ENCODE assay signal across 9 mouse cellular contexts in genomic region chrX:113867835-113868495, GRCm38 (mm10).
A peak's percentile ranks its signal among the peaks of the same experiment; 100 is the strongest.
DNase-seq lines count a peak whose midpoint lies in the region; ATAC-seq lines count a peak whose summit lies in the region.
"Had no signal": no experiment of that assay in that cellular context is flagged by ENCODE, and none has a peak within 500 bp of the region (broad histone marks: within the 10 kb centered on the region; RNA-seq: fewer than 3 reads in every experiment).

No protein-coding gene starts in this region.

- WGBS in liver, embryonic 16.5 days (ENCODE audit: insufficient replicate concordance): 17% methylated on average over 2 of the region's 2 CpGs
- 47% methylated on average over 2 of the region's 2 CpGs for WGBS in liver, embryonic 11.5 days

- H3K27me3 ChIP-seq in liver, embryonic 16.5 days (ENCODE audit: control insufficient read depth, insufficient read depth, low read depth, low read length): no peaks in the 10 kb centered on the region
- no peaks in the 10 kb centered on the region for H3K27me3 ChIP-seq in liver, embryonic 11.5 days (replicated peaks; ENCODE audit: control insufficient read depth, insufficient read depth, low read length)
- H3K27me3 ChIP-seq: neural tube, embryonic 12.5 days had no signal

- H3K9ac ChIP-seq in liver, embryonic 16.5 days (ENCODE audit: low read depth, low read length): no peak overlapping the region
- H3K9ac ChIP-seq in liver, embryonic 11.5 days (ENCODE audit: low read depth, low read length): no peak overlapping the region
- H3K9ac ChIP-seq: neural tube, embryonic 12.5 days had no signal

- no peaks in the 10 kb centered on the region for H3K4me1 ChIP-seq in liver, embryonic 16.5 days (ENCODE audit: control insufficient read depth, low read depth, low read length)
- H3K4me1 ChIP-seq in liver, embryonic 11.5 days (replicated peaks; ENCODE audit: control insufficient read depth, insufficient read depth, low read length): no peaks in the 10 kb centered on the region
- H3K4me1 ChIP-seq: neural tube, embryonic 12.5 days had no signal

- intact Hi-C loops in gastrocnemius, postnatal 14 days (cut with DNase I; ENCODE audit: low total_unique reads): no loop called here

- H3K27ac ChIP-seq in liver, embryonic 16.5 days (ENCODE audit: low read length): no peak overlapping the region
- no peak overlapping the region for H3K27ac ChIP-seq in liver, embryonic 11.5 days (ENCODE audit: low read depth, low read length)
- H3K27ac ChIP-seq: neural tube, embryonic 12.5 days had no signal

- H3K4me2 ChIP-seq in liver, embryonic 16.5 days (ENCODE audit: low read depth, low read length): no peak overlapping the region
- H3K4me2 ChIP-seq in liver, embryonic 11.5 days: no peak overlapping the region
- H3K4me2 ChIP-seq: neural tube, embryonic 12.5 days had no signal

- no peaks in the 10 kb centered on the region for H3K36me3 ChIP-seq in liver, embryonic 16.5 days (ENCODE audit: control insufficient read depth, insufficient read depth)
- no peaks in the 10 kb centered on the region for H3K36me3 ChIP-seq in liver, embryonic 11.5 days (ENCODE audit: control insufficient read depth, insufficient read depth, low read length)
- H3K36me3 ChIP-seq: neural tube, embryonic 12.5 days had no signal

- H3K9me3 ChIP-seq in liver, embryonic 16.5 days (replicated peaks; ENCODE audit: control insufficient read depth, low read length): no peaks in the 10 kb centered on the region
- no peaks in the 10 kb centered on the region for H3K9me3 ChIP-seq in liver, embryonic 11.5 days (ENCODE audit: control insufficient read depth, low read length)
- H3K9me3 ChIP-seq: neural tube, embryonic 12.5 days had no signal

- DNase-seq in embryo, embryonic 11 days: peak; percentile 0
- DNase-seq in embryo, embryonic 10 days (ENCODE audit: low spot score): no peak
- no peak for DNase-seq in liver, embryonic 11.5 days (ENCODE audit: low spot score)
- no peak for DNase-seq in ovary, postnatal 36 days (ENCODE audit: low spot score)
- no peak for DNase-seq in gastrocnemius, postnatal 14 days

- no peak overlapping the region for H3K4me3 ChIP-seq in liver, embryonic 16.5 days (ENCODE audit: low read depth, low read length)
- no peak overlapping the region for H3K4me3 ChIP-seq in liver, embryonic 11.5 days (ENCODE audit: low read depth, low read length)
- H3K4me3 ChIP-seq: neural tube, embryonic 12.5 days had no signal

- ATAC-seq in liver, embryonic 16.5 days (ENCODE audit: low read depth): 0 out of 2 replicates have a peak, but pooled peaks have one; percentile 24
- ATAC-seq in liver, embryonic 11.5 days (replicated peaks; ENCODE audit: low FRiP score): no peak
- peak; percentile 96 for ATAC-seq in activated CD4-positive, CD25-positive, alpha-beta regulatory T cell, adult 4 months
- peak; percentile 100 for ATAC-seq in megakaryocyte progenitor cell, adult 5-6 weeks (replicated peaks; ENCODE audit: poor library complexity)
